Mouse (Mus musculus) mouse embryonic stem cell (cell line): ENCODE results near the gene Lsg1.

Experiments used
- in situ Hi-C, 2 experiments: fragments of 300-500 bp; cut with MboI; formaldehyde crosslinking; loops; 1 replicate in 1 of 2; 3 replicates in 1 of 2; pipeline ENCODE4 v1.14.3; 2019 to 2020; ENCODE audit warnings: low sequenced_read_pairs in 2 of 2, low pct_unique_long_range_greater_than_20kb in 1 of 2, mixed read lengths in 1 of 2; ENCODE audit not compliant: unreplicated experiment in 1 of 2

Gene Lsg1

GRCm38 (mm10) chr16:30571378-30571777 is 16.0 kb downstream of the Lsg1 start:
- in situ Hi-C loops = no loop called here

DNA sequence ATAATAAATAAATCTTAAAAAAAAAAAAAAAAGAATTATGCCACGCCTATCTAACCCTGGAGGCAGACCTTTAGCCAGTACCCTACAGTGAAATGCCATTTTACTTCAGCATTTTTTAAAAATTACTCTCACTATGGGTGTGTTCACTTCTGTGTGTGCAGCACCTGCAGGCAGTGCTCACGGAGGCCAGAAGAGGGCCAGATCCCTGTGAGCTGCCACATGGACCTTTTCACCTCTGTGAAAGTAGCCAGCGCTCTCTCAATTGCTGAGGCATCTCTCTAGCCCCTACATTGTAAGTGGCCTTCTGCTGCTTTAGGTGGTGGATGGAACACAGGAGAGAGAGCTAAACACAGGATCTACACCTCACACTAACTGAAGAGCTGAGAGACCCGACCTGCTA is 17.2 kb downstream of the Lsg1 start:
- in situ Hi-C loops = no loop called here

- in situ Hi-C loops = no loop called here
These were observed 21.8 kb downstream of the Lsg1 start for GRCm38 (mm10) chr16:30565631-30566030.

GRCm38 (mm10) chr16:30560601-30561000 is 26.8 kb downstream of the Lsg1 start:
- in situ Hi-C loops = no loop called here

- in situ Hi-C loops = no loop called here
These were observed 27.9 kb downstream of the Lsg1 start for GRCm38 (mm10) chr16:30559312-30559992.

DNA sequence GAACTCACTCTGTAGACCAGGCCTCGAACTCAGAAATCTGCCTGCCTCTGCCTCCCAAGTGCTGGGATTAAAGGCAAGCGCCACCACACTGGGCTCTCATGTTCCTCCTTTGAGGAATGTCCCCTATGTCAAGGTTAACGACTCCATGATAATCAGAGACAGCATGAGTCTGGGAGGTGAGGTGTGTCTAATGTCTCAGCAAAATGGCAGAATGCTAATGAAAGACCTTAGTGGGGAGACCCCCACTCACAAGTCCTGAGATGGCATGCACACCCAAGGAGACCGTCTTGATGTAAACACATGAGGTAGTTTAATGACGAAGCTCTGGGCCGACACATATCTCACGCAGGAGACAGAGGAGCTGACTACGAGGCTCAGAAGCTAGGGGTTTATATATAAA is 33.3 kb downstream of the Lsg1 start:
- in situ Hi-C loops = no loop called here

GRCm38 (mm10) chr16:30552621-30553338 is 34.6 kb downstream of the Lsg1 start:
- in situ Hi-C loops = no loop called here

- in situ Hi-C loops = no loop called here
These were observed 36.6 kb downstream of the Lsg1 start, which contains the start of gene Tmem44 for GRCm38 (mm10) chr16:30550748-30551192. Tmem44 (minus strand) TSS chr16:30550842.

DNA sequence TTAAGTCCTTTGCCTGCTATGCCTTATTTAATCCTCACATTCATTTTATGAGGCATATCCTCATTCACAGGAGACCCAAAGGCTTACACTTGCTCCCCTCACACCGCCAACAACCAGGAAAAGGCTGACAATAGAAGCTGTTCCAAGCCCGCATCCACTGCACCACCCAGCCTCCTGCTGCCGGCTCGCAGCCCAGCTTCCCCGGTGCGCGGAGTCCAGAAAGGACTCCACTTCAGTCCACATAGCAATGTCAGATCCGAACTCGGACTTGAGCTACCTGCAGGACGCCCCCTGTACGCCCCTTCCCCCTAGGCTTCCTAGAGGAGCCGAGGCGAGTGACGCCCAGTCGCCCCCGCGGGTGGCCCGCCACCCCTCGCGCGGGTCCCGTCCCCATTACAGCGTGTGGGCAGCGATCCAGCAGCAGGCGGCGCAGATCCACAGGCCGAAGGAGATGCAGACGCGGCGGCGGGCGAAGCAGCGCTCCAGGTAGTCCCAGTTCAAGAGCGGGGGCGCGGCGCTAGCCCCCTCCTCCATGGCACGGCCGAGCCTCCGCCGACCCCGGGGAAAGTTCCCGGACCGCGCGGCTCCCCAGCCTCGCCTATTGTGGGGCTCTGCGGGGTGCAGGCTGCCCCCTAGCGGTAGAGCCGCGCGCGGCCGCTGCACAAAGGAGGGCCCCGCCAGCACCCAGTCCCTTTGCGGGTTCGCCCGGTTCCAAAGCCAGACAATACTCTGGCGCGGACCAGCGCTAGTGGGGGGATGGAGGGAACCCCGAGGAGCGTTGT is 37.2 kb downstream of the Lsg1 start:
- in situ Hi-C loops = no loop called here

- in situ Hi-C loops = no loop called here
These were observed 37.9 kb downstream of the Lsg1 start for GRCm38 (mm10) chr16:30549516-30549915.

DNA sequence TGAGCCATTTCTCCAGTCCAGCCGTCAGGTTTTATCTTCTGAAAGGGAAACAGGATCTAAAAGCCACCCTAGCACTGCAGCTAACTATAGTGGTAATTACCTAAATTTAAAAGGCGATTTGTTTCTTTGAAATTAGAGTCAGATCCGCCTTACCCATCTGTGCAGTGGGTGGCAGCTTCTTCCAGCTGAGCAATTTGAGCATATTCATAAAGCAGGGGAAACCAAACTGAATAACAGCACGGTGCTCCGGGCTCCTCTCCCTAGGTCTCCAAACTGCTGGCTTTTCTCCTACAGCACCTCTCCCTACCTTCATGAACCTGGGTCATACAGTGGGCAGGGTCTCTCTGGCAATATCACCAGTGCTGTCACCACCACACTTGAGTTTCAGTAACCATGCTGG is 39.1 kb downstream of the Lsg1 start:
- in situ Hi-C loops = no loop called here

DNA sequence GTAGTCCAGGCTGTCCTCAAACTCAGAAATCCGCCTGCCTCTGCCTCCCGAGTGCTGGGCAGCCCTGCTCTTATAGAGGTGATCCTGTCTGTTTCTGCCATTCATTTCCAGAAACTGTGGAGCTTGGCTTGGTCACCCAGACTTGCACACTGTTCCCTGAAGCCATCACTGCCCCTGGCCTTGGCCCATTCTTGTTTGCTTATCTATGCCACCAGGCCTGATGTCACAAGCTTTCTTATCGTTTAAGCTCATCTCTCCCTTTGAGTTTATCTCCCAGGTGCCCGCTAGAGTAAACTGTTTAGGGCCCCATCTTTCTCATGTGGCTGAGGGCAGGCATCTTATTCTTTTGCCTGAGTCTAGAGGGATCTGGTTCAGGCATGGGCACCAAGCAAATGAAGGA is 42.7 kb downstream of the Lsg1 start:
- in situ Hi-C loops = no loop called here

DNA sequence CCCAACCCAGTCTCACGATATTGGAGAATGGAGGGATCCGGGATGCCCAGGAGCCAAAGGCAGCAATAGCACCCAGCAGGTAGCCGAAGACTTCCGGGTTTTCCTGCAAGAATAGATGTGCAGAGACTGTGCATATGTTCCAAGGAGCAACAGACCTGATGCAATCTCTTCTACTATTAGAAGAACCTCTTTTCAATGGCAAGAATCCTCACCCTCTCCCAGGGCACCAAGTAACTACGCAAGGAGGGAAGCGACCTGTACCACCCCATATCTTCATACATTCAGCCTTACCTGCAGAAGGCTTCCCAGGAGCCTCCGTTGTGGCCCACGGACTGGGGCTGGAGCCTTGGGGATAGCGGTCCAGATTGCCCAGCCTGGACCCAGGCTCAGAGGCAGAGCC is 44.0 kb downstream of the Lsg1 start:
- in situ Hi-C loops = no loop called here

DNA sequence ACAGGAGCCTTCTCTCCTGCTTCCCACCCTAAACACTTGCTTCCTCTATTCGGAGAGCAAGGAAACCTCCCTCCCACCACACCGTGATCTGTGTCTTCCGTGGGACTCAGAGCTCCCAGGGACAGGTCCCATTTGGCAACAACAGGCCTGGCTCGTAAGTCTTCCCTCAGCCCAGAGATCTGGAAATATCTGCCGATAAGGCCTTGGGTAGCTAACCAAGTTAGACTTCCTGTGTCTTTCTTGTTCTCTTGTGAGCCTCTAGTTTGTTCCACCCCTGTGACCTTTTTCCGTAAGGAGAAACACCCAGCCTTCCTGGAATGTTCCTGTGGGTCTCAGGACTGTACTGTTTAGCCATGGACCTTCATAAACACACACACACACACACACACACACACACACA is 44.6 kb downstream of the Lsg1 start:
- in situ Hi-C loops = no loop called here

GRCm38 (mm10) chr16:30540107-30541001 is 47.0 kb downstream of the Lsg1 start:
- in situ Hi-C loops = no loop called here

DNA sequence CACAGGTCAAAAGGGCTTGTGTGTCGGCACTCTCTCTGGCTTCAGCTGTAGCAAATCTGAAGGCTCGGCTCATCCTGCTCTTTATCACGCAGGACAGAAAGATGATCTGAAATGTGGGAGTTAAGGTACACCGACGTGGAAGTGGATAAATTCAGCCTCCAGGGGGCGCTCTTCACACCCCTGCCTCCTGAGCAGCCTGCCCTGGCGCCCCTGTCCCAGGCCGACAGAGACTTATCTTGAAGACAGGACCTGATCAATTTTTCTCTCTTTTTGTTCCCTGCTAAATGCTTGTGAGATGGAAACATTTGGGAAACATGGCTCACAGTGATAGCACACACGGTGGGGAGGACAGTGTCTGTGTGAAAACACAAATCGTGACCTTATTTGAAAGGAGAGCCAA is 48.0 kb downstream of the Lsg1 start:
- in situ Hi-C loops = no loop called here

GRCm38 (mm10) chr16:30535075-30535474 is 52.3 kb downstream of the Lsg1 start:
- in situ Hi-C loops = no loop called here

- in situ Hi-C loops = no loop called here
These were observed 53.8 kb downstream of the Lsg1 start for GRCm38 (mm10) chr16:30533592-30533991.
